Mouse (Mus musculus): Measurements from ENCODE around the gene Cers3. TPM values are rescaled to one million over a fixed set of nuclear protein-coding genes. Genes with fewer than 3 reads are reported as not detected.

The Cers3 gene
- polyA plus RNA-seq (2012; rRNA removed): 0.02 TPM in 2 replicates

DNA sequence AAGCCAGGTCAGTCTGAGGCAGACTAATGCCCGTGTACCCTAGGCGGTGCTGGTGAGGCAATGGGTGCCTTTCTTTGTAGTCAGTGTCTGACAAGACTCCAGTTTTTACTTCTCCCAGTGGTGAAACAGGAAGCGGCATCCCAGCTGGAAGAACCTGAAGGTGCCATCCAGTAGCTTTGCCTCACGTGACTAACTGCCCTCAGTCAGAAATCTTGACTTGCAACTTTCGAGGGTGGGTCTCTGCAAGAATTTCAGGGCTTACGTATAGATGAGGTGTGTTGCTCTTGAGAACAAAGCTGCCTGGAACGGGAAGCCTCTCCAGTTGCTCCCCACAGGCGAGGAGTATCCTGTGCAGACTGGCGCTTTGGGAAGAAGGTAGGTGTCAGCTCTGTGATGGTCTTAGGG lies at the start of gene Cers3:
Cers3 (plus strand) TSS at position 128 of the 405 bp plus-strand sequence.

DNA sequence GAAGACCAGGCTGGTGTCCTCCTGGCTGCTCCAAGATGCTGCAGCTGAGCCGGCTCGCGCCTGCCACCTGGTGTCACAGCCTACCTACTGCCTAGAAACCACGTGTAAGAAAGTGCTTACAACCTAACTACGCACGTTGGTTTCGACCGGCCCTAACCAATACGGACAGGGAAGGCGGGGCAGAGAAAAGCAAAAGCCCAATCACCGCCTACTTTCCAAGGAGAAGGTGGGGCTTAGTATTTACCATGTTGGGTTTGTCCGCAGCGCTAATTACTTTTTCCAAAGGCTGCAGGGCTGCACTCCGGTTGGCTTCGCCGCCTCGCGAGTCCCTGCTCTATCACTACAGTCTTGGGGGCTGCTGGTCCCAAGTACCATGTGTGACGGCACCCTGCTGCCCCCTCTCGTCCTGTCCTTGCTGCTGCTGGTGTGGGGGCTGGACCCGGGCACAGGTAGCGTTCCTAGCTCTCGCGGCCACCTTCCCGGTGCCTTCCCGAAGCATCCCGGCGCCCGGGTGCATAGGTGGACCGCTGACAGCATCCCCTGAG lies 96.2 kb downstream of the Cers3 start, which contains the start of gene Adamts17:
Adamts17 (plus strand) TSS at position 273 of the 545 bp plus-strand sequence.

Other genes starting within 250 kb of the Cers3 start
- gene Asb7, start 53.9 kb upstream of the Cers3 start, polyA plus RNA-seq (2012; rRNA removed): 2.4 and 3.2 TPM in 2 replicates
- 2.8 and 3.0 TPM in 2 replicates for gene Lins1, start 53.6 kb upstream of the Cers3 start, polyA plus RNA-seq (2012; rRNA removed)
- 0.07 TPM in 2 replicates for gene Adamts17, start 96.2 kb downstream of the Cers3 start, polyA plus RNA-seq (2012; rRNA removed)